Mouse (Mus musculus) bone marrow macrophage, adult 2 months (primary cell): ENCODE results near the gene Cpsf2.

Experiments
- CTCF ChIP-seq: IDR thresholded peaks from 2 replicates; pipeline ENCODE4 v1.5.1; 2012; ENCODE audit warnings: low read depth, mild to moderate bottlenecking, low read length, moderate library complexity
- POLR2A ChIP-seq: IDR thresholded peaks from 2 replicates; pipeline ENCODE4 v1.6.1; 2012; ENCODE audit warnings: mild to moderate bottlenecking, low read depth, low read length, borderline replicate concordance

DNA sequence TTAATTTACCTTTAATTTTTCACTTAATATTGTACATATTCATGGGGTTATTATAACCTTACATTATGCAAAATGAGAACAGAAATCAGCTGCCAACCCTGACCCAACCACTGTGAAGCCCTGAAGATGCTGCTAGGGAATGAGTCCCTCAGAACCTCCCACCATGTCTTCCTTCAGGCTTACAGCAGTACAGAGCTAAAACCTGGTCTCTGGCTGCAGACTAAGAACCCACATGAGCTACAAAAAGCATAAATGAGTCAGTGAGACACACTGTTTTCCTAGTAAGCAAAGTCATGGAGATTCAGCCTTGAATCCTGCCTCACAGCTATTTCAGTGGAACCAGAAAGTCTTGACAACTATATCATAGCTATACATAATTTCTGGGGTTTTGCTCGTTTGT, 47.4 kb upstream of the Cpsf2 start:
- TF ChIP-seq CTCF, result no peak
- TF ChIP-seq POLR2A, result no peak
